Mouse (Mus musculus): Measurements from ENCODE around the gene Ndufs1. TPM values are rescaled to one million over a fixed set of nuclear protein-coding genes. Genes with fewer than 3 reads are reported as not detected.

Ndufs1 gene
- polyA plus RNA-seq (2014; fragmentation: Nextera tagmentation; extraction: Ambion mirVana) = 118 and 126 TPM in 2 replicates

DNA sequence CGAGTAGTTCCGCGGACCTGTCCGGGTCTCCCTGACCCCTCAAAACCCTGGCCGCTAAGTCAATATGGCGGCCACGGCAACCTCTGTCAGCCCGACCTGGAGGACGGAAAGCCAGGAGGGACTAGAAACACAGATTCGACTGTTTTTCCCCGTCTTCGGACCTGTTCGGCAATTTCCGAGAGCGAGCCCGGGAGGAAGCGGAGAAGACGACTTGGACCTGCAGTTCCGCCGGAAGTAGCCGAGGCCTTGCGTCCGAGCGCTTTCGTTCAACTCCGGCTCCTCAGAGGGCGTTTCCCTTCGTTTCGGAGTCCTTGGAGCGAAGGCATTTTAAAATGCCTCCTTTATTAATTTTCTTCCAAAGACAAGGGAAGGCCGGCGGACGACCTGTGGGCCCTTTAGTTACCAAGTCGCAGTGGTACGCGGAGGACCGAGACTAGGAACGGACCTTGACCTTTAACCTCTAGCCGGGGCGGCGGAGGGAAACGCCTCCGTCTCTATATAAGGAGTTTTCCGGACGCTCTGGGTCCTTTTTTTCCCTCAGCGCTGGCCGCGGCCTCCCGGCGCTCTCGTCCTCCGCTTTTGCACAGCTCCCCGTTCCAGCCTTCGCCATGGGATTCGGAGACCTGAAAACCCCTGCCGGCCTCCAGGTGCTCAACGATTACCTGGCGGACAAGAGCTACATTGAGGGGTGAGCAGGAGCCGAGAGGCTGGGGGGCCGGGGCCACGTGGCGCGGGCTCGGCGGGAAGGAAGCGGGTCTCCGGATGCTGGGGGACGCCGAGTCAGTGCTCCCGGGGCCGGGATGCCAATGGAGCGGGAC, at the start of gene Ndufs1, which contains the start of gene Eef1b2:
Gene Ndufs1 (minus strand): TSS at position 230 of the 818 bp plus-strand sequence.
Gene Eef1b2 (plus strand): TSS at position 222 of the 818 bp plus-strand sequence.
- H3K4me1 ChIP-seq (ENCODE audit: control insufficient read depth, insufficient read depth, low read length) = peaks cover 18% of the 10 kb centered on the region
- peak within 1 kb of the TSS; percentile 70; the same call in 1 of the 2 replicates for H3K27ac ChIP-seq (ENCODE audit: low read depth, low read length)
- no peaks in the 10 kb centered on the region for H3K27me3 ChIP-seq (replicated peaks; ENCODE audit: control insufficient read depth, insufficient read depth, low read length)
- H3K36me3 ChIP-seq (ENCODE audit: control insufficient read depth, insufficient read depth, low read length) = peaks cover 28% of the 10 kb centered on the region
- peak; percentile 99 for DNase-seq (ENCODE audit: low spot score)
- peak within 1 kb of the TSS; percentile 98 for H3K4me3 ChIP-seq (ENCODE audit: low read depth, low read length)
- 0% methylated on average over 72 of the region's 72 CpGs for WGBS
- H3K9me3 ChIP-seq (replicated peaks; ENCODE audit: control insufficient read depth, low read length) = no peaks in the 10 kb centered on the region
- ATAC-seq = peak; percentile 89
- H3K9ac ChIP-seq (ENCODE audit: low read length) = peak within 1 kb of the TSS; percentile 97
- H3K4me2 ChIP-seq (ENCODE audit: low read length) = peak within 1 kb of the TSS; percentile 82

DNA sequence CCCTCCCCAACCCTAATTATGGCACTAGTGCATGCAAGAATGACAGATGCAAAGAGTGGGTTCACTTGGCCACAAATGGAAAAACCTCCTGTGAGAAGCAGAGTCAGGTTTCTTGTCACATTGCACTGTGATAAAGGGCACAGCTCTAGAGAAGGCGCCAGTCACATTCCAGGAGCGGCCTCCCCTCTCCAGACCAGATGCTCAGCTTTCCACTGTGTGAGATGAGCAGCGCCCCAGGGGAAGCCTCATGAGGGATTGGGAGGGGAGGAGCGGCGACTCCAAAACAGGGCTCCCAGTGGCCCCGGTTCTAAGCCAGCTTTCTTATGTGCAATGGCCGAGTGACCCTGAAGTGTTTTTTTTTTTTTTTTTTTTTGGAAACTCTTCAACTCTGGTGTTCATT, 49.3 kb upstream of the Ndufs1 start:
- no peak for ATAC-seq
- H3K9ac ChIP-seq (ENCODE audit: low read length) = no peak overlapping the region
- WGBS = 12% methylated on average over 7 of the region's 7 CpGs

DNA sequence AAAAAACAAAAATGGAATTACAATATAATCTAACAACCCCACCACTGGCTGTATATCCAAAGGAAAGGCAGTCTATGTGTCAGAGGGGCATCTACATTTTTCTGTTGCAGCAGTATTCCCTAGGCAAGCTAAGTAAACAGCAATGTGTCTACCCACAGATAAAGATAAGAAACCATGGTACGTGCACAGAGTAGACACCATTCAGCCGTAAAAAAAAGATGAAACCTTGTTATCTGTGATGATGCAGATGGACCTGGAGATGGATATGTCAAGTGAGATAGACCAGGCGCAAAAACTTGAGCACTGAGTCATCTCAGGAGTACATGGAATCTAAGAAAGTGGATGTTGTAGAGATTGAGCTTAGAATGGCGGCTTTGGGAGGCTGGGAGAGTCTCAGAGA, 48.4 kb upstream of the Ndufs1 start:
- DNase-seq (ENCODE audit: low spot score) = no peak
- Histone ChIP-seq H3K36me3 (ENCODE audit: control insufficient read depth, insufficient read depth, low read length) (no peaks in the 10 kb centered on the region), H3K9me3 (replicated peaks; ENCODE audit: control insufficient read depth, low read length) (no peaks in the 10 kb centered on the region), H3K4me3 (ENCODE audit: low read depth, low read length) (no peak overlapping the region), H3K4me1 (ENCODE audit: control insufficient read depth, insufficient read depth, low read length) (no peaks in the 10 kb centered on the region), H3K27ac (ENCODE audit: low read depth, low read length) (no peak overlapping the region), H3K27me3 (replicated peaks; ENCODE audit: control insufficient read depth, insufficient read depth, low read length) (no peaks in the 10 kb centered on the region), H3K9ac (ENCODE audit: low read length) (no peak overlapping the region), H3K4me2 (ENCODE audit: low read length) (no peak overlapping the region)
- no peak for ATAC-seq
- 91% methylated on average over 4 of the region's 4 CpGs for WGBS

More for the DNA sequence above, 49.3 kb upstream of the Ndufs1 start:
- H3K27me3 ChIP-seq (replicated peaks; ENCODE audit: control insufficient read depth, insufficient read depth, low read length) = no peaks in the 10 kb centered on the region
- no peak for DNase-seq (ENCODE audit: low spot score)
- no peaks in the 10 kb centered on the region for H3K9me3 ChIP-seq (replicated peaks; ENCODE audit: control insufficient read depth, low read length)
- no peaks in the 10 kb centered on the region for H3K4me1 ChIP-seq (ENCODE audit: control insufficient read depth, insufficient read depth, low read length)
- no peak overlapping the region for H3K4me3 ChIP-seq (ENCODE audit: low read depth, low read length)
- no peak overlapping the region for H3K4me2 ChIP-seq (ENCODE audit: low read length)
- no peaks in the 10 kb centered on the region for H3K36me3 ChIP-seq (ENCODE audit: control insufficient read depth, insufficient read depth, low read length)
- no peak overlapping the region for H3K27ac ChIP-seq (ENCODE audit: low read depth, low read length)

DNA sequence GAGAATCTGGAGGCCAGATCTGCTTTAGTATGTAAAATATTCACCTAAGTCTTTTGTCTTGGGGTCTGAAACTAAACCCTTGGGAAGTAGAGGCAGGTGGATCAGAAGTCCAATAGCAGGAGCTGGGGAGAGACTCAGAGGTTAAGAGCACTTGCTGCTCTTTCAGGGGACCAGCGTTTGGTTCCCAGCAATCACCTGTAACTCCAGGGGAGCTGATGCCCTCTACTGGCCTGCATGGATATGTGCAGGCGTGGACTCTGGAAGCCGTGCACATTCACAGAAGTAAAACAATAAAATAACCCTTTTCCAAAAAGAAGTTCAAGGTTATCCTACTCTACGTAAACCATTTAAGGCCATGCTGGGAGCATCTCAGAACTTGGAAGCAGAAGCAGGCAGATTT, 42.6 kb upstream of the Ndufs1 start:
- WGBS = 94% methylated on average over 4 of the region's 4 CpGs
- no peak for ATAC-seq
- Histone ChIP-seq H3K9me3 (replicated peaks; ENCODE audit: control insufficient read depth, low read length) (0 out of 2 replicates have a peak, but pooled peaks cover 2% of the 10 kb centered on the region), H3K4me3 (ENCODE audit: low read depth, low read length) (no peak overlapping the region), H3K36me3 (ENCODE audit: control insufficient read depth, insufficient read depth, low read length) (no peaks in the 10 kb centered on the region), H3K4me1 (ENCODE audit: control insufficient read depth, insufficient read depth, low read length) (no peaks in the 10 kb centered on the region), H3K27ac (ENCODE audit: low read depth, low read length) (no peak overlapping the region), H3K9ac (ENCODE audit: low read length) (no peak overlapping the region), H3K27me3 (replicated peaks; ENCODE audit: control insufficient read depth, insufficient read depth, low read length) (no peaks in the 10 kb centered on the region), H3K4me2 (ENCODE audit: low read length) (no peak overlapping the region)
- no peak for DNase-seq (ENCODE audit: low spot score)

DNA sequence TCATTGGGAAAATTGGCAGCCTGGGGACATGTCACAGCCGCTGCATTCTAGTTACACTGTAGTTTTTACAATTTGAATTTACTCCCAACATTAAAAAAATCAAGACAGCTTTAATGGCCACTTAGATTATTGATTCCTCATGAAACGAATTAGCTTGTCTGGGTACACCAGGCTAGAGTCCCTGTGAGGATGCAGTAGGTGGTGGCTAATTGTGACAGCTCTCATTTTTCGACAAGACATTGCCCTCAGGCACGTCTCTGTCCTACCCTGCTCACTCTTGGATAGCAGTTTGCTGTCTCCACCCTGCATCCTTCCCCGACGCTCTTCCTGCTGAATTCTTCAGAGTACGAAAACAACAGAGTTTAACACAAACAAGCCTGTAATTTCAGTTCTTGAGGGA, 38.0 kb upstream of the Ndufs1 start:
- no peak for DNase-seq (ENCODE audit: low spot score)
- Histone ChIP-seq H3K4me3 (ENCODE audit: low read depth, low read length) (no peak overlapping the region), H3K4me1 (ENCODE audit: control insufficient read depth, insufficient read depth, low read length) (0 out of 2 replicates have a peak, but pooled peaks cover 3% of the 10 kb centered on the region), H3K36me3 (ENCODE audit: control insufficient read depth, insufficient read depth, low read length) (no peaks in the 10 kb centered on the region), H3K27me3 (replicated peaks; ENCODE audit: control insufficient read depth, insufficient read depth, low read length) (no peaks in the 10 kb centered on the region), H3K9me3 (replicated peaks; ENCODE audit: control insufficient read depth, low read length) (0 out of 2 replicates have a peak, but pooled peaks cover 2% of the 10 kb centered on the region), H3K9ac (ENCODE audit: low read length) (no peak overlapping the region), H3K4me2 (ENCODE audit: low read length) (no peak overlapping the region), H3K27ac (ENCODE audit: low read depth, low read length) (no peak overlapping the region)
- 58% methylated on average over 7 of the region's 7 CpGs for WGBS
- ATAC-seq = no peak

DNA sequence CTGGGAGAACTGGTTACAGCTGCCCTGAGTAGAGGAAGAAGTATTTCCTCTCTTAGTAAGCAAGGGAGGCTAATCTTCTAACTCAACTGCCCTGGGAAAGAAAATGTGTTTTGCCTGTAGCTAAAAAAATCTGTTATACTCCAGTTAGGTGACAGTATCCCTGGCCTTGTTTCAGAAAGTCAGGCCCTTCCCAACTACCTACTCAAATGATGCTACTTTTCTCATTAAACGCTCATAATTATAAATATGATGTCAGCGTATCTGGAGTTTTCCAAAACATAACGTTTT, 37.6 kb upstream of the Ndufs1 start, which contains the start of gene Gpr1:
Gene Gpr1 (minus strand): TSS at position 273 of the 288 bp plus-strand sequence.
- peak within 1 kb of the TSS; percentile 48 for H3K9ac ChIP-seq (ENCODE audit: low read length)
- ATAC-seq (no peak), DNase-seq (ENCODE audit: low spot score) (no peak)
- WGBS = 31% methylated on average over 3 of the region's 3 CpGs
- H3K4me1 ChIP-seq (ENCODE audit: control insufficient read depth, insufficient read depth, low read length) = 0 out of 2 replicates have a peak, but pooled peaks cover 3% of the 10 kb centered on the region
- H3K27ac ChIP-seq (ENCODE audit: low read depth, low read length) = no peak within 1 kb of the TSS
- H3K9me3 ChIP-seq (replicated peaks; ENCODE audit: control insufficient read depth, low read length) = 0 out of 2 replicates have a peak, but pooled peaks cover under 1% of the 10 kb centered on the region
- H3K4me2 ChIP-seq (ENCODE audit: low read length) = peak within 1 kb of the TSS; percentile 41
- H3K36me3 ChIP-seq (ENCODE audit: control insufficient read depth, insufficient read depth, low read length) = no peaks in the 10 kb centered on the region
- H3K4me3 ChIP-seq (ENCODE audit: low read depth, low read length) = peak within 1 kb of the TSS; percentile 8; the same call in 1 of the 2 replicates
- no peaks in the 10 kb centered on the region for H3K27me3 ChIP-seq (replicated peaks; ENCODE audit: control insufficient read depth, insufficient read depth, low read length)

DNA sequence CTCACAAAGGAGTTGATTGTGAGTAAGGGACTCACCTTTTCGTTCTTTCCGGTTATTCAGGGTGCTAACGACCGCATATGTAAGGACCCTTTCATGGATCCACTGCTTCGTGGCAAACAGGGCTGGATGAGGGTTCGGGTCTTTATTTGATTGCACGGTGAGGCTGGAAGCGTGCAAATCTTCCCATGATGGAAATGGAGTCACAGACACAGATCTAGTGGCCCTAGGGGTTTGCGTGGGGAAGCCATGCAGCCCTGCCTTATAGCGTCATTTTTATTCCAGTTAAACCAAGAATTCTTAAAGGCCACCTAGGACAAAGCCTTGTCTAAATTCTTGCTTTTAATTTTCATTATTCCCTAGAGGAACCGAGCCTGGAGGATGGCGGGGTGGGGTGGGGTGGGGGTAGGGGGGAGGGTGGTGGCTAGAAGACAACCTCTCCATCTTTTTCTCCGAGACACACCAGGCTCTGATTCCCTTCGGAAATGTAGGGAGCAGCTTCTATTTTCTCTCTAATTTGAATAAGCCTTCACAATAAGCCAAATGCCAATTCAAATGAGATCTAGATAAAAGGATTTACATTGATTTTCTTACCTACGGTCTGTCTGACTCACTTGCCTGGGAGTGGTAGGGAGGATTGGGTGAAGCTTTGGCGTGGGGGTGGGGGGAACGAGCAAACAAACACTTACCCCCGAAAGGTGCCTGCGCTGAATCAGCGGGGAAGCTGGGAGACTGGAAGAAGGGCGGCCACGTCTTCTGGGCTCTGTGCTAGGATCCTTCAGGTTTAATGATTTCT, 37.0 kb upstream of the Ndufs1 start:
- no peak overlapping the region for H3K27ac ChIP-seq (ENCODE audit: low read depth, low read length)
- 12% methylated on average over 22 of the region's 22 CpGs for WGBS
- peak; percentile 29 for DNase-seq (ENCODE audit: low spot score)
- peak; percentile 32; the same call in 1 of the 2 replicates for ATAC-seq
- H3K4me3 ChIP-seq (ENCODE audit: low read depth, low read length) = peak overlapping the region; percentile 8; the same call in 1 of the 2 replicates
- H3K4me1 ChIP-seq (ENCODE audit: control insufficient read depth, insufficient read depth, low read length) = 0 out of 2 replicates have a peak, but pooled peaks cover 3% of the 10 kb centered on the region
- no peaks in the 10 kb centered on the region for H3K36me3 ChIP-seq (ENCODE audit: control insufficient read depth, insufficient read depth, low read length)
- no peaks in the 10 kb centered on the region for H3K9me3 ChIP-seq (replicated peaks; ENCODE audit: control insufficient read depth, low read length)
- no peaks in the 10 kb centered on the region for H3K27me3 ChIP-seq (replicated peaks; ENCODE audit: control insufficient read depth, insufficient read depth, low read length)
- H3K9ac ChIP-seq (ENCODE audit: low read length) = peak overlapping the region; percentile 48
- H3K4me2 ChIP-seq (ENCODE audit: low read length) = peak overlapping the region; percentile 41

DNA sequence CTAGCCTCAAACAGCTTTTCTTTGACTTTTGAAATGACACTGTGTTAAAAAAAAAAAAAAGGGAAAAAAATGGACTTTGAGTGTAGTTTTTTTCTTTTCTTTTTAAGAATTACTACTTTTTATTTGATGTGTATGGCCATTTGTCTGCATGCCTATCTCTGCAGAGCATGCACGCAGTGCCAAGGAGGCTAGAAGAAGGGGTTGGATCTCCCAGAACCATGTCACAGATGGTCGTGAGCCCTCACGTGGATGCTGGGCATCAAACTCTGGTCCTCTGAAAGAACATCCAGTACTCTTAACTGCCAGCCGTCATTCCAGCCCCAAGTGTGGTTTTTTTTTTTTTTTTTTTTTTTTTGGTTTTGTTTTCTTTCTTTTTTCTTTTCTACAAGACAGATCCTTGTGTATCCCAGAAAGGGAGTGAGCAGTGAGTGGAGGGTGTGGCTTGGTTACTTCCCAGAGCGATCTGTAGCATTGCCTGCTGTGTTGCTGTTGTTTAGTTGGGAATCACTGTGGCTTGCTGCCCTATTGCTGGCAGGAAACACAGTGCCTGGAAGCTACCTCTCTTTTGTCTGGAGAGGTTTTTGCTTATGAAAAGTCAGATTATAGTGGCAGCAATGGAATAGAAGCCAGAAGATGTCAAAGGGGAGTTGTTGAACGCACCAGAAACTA, 33.4 kb upstream of the Ndufs1 start:
- no peak overlapping the region for H3K27ac ChIP-seq (ENCODE audit: low read depth, low read length)
- no peaks in the 10 kb centered on the region for H3K27me3 ChIP-seq (replicated peaks; ENCODE audit: control insufficient read depth, insufficient read depth, low read length)
- H3K9ac ChIP-seq (ENCODE audit: low read length) = no peak overlapping the region
- H3K4me1 ChIP-seq (ENCODE audit: control insufficient read depth, insufficient read depth, low read length) = 0 out of 2 replicates have a peak, but pooled peaks cover 3% of the 10 kb centered on the region
- H3K36me3 ChIP-seq (ENCODE audit: control insufficient read depth, insufficient read depth, low read length) = no peaks in the 10 kb centered on the region
- 14% methylated on average over 6 of the region's 6 CpGs for WGBS
- ATAC-seq (no peak), DNase-seq (ENCODE audit: low spot score) (no peak)
- H3K9me3 ChIP-seq (replicated peaks; ENCODE audit: control insufficient read depth, low read length) = no peaks in the 10 kb centered on the region
- no peak overlapping the region for H3K4me2 ChIP-seq (ENCODE audit: low read length)
- H3K4me3 ChIP-seq (ENCODE audit: low read depth, low read length) = no peak overlapping the region
